Mouse (Mus musculus): ENCODE results near the gene Tedc1. TPM values are rescaled to one million over a fixed set of nuclear protein-coding genes. Genes with fewer than 3 reads are reported as not detected.

The Tedc1 gene
- total RNA-seq (2023): 10 to 100 TPM; 11.0 to 13.7 TPM

DNA sequence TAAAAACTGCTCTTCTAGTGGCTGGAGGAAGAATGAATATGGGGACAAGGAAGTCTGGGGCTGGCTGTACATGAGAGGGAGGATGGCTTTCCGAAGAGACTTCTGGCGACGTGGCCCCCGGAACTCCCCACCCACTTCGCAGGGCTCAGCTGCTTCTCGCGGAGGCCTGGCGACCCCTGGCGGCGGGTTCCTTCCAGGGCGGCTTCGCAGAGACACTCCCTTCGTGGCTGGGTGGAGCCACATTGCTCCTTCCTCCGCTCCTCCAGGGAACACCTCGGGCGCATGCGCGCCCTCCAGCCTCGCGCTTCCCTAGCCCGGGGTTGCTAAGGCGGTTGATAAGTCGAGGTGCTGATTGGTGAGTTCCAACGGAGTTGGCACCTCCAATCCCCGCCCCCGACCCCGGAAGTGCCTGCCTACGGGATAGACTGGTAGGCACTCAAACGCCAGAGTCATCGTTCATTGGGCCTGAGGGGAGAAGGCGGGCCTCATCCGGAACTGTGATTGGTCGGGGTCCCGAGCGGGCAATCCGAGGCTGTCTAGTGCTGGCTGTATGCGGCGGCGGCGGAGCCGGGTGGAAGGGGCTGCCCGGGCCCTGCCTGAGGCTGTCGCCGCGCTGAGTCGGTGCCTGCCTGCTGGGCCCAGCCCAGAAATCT lies at the start of gene Tedc1:
Gene Tedc1, plus strand, starts transcription at position 535 of the 653 bp plus-strand sequence.

DNA sequence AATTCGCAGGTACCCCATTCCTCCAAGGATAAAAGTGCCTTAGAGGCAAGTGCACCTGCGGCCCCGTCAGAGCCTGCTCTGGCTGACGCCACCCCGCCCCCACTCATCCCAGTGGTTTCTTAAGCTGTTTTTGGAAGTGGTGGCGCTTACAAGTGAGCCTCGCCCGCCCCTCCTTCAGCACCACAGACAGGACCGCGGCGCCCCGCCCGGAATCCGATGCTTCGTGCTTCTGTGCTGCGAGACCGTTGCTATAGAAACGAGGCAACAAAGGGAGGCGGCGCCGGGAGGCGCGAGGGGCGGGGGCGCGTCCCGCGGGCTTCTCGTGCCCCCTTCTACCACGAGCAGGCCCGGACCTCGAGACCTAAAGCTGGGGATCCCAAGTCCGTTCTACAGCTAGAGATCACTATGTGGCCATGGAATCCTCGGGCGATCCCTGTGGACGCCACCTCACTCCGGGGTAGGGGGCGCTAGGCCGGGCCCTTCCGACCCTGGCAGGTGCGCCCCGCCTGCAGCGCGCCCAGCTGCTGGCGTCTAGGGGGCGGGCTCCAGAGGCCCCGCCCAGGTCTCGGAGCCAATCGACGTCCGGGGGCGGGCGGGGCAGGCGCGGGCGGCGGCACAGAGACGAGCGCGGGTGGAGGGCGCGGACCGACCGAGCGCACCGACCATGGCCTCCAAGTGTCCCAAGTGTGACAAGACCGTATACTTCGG lies 16.2 kb upstream of the Tedc1 start, which contains the start of gene Crip2:
Gene Crip2, plus strand, starts transcription at position 329 of the 708 bp plus-strand sequence.

GRCm38 (mm10) chr12:113146112-113147057 lies 9.8 kb upstream of the Tedc1 start, which contains the start of gene Crip1:
TSS of gene Crip1 (plus strand) at chr12:113146316.

GRCm38 (mm10) chr12:113185442-113186291 lies 29.4 kb downstream of the Tedc1 start, which contains the start of gene Tmem121:
TSS of gene Tmem121 (plus strand) at chr12:113185930.

Other genes starting within 250 kb of the Tedc1 start
- gene Jag2, start 226.6 kb upstream of the Tedc1 start, total RNA-seq (2023): 1 to 10 TPM; 7.2 to 8.8 TPM
- 10 to 100 TPM; 20.8 to 20.9 TPM for gene Nudt14, start 214.3 kb upstream of the Tedc1 start, total RNA-seq (2023)
- 10 to 100 TPM; 28.7 to 32.4 TPM for gene Btbd6, start 179.9 kb upstream of the Tedc1 start, total RNA-seq (2023)
- gene Brf1, start 155.7 kb upstream of the Tedc1 start, total RNA-seq (2023): 100 to 1,000 TPM; 194 to 221 TPM
- gene Pacs2, start 141.9 kb upstream of the Tedc1 start, total RNA-seq (2023): 10 to 100 TPM; 76.2 to 88.3 TPM
- 1 to 10 TPM; 2.8 to 3.1 TPM for gene Tex22, start 81.9 kb upstream of the Tedc1 start, total RNA-seq (2023)
- 10 to 100 TPM; 95.6 to 98.2 TPM for gene Mta1, start 58.1 kb upstream of the Tedc1 start, total RNA-seq (2023)
- 1 to 10 TPM; 5.2 to 7.2 TPM for gene Crip2, start 16.2 kb upstream of the Tedc1 start, total RNA-seq (2023)
- gene Crip1, start 10.1 kb upstream of the Tedc1 start, total RNA-seq (2023): 100 to 1,000 TPM; 690 to 824 TPM
- gene Tmem121, start 29.5 kb downstream of the Tedc1 start, total RNA-seq (2023): 1 to 10 TPM in 1 of 2 experiments, under 1 TPM in 1; 0.47 to 1.2 TPM

All from T-cell, adult 66 days (primary cell).